Mouse (Mus musculus): ENCODE data around the gene Oaz3. TPM values are rescaled to one million over a fixed set of nuclear protein-coding genes. Genes with fewer than 3 reads are reported as not detected.

Gene Oaz3
- polyA plus RNA-seq, 1 experiment from 2014 or later: 0.41 TPM

- ATAC-seq (ENCODE audit: insufficient read depth, low FRiP score): no peak
- Histone ChIP-seq H3K9me3 (replicated peaks; ENCODE audit: control insufficient read depth, low read length) (no peaks in the 10 kb centered on the region), H3K27ac (ENCODE audit: low read length) (no peak within 1 kb of the TSS), H3K36me3 (ENCODE audit: control insufficient read depth, insufficient read depth, low read length) (no peaks in the 10 kb centered on the region), H3K9ac (ENCODE audit: low read length) (peak within 1 kb of the TSS; percentile 40), H3K27me3 (ENCODE audit: control insufficient read depth, insufficient read depth, low read length) (0 out of 2 replicates have a peak, but pooled peaks cover 8% of the 10 kb centered on the region), H3K4me3 (replicated peaks; ENCODE audit: low read length) (peak within 1 kb of the TSS; percentile 32), H3K4me2 (ENCODE audit: low read depth, low read length) (peak within 1 kb of the TSS; percentile 54), H3K4me1 (ENCODE audit: control insufficient read depth, insufficient read depth, low read length) (no peaks in the 10 kb centered on the region)
- 65% methylated on average over 6 of the region's 6 CpGs for WGBS
Measured at GRCm38 (mm10) chr3:94398217-94398616, 45.5 kb downstream of the Oaz3 start, which contains the start of gene Lingo4. Gene Lingo4 (plus strand): TSS chr3:94398517.

DNA sequence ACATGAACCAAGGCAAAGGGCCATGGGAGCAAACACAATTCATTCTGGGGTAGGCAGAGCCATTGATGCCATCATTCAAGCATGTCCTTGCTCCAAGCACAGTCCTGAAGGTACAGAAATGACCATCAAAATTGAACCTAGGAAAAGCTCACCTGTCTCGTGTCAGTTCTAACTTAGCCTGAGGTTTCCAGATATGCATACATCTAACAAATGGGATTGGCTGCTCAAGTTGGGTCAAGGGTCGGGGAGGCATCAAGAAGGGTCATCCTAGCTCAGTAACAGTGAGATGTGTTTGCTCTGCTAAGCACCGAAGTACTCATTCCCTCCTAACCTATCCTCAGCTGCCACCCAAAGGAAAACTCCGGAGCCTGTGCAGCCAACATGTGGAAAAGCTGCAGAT is 46.9 kb downstream of the Oaz3 start:
- 72% methylated on average over 4 of the region's 4 CpGs for WGBS
- no peak for ATAC-seq (ENCODE audit: insufficient read depth, low FRiP score)
- no peak overlapping the region for H3K4me3 ChIP-seq (replicated peaks; ENCODE audit: low read length)

DNA sequence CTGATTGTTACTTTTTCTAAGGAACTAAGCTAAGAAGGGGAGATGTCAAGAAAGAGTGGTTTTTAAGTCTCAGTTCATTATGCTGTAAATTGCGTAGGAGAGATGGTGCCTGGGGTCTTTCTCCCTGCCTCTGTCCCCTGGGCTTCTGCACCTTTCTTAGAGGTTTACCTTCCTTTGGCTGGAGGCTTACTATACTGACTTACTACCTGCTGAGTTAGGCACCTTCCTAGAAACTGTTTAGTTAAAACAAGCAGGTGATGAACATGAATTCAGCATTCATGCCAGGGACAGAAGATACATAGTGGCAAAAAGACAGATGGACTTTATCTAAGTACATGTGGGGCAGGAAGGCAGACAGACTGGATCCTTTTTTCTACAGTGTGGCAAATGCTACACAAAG is 47.4 kb downstream of the Oaz3 start:
- no peak for ATAC-seq (ENCODE audit: insufficient read depth, low FRiP score)
- H3K4me2 ChIP-seq (ENCODE audit: low read depth, low read length): no peak overlapping the region
- H3K27me3 ChIP-seq (ENCODE audit: control insufficient read depth, insufficient read depth, low read length): 0 out of 2 replicates have a peak, but pooled peaks cover 8% of the 10 kb centered on the region
- 79% methylated on average over 1 of the region's 1 CpGs for WGBS
- H3K9me3 ChIP-seq (replicated peaks; ENCODE audit: control insufficient read depth, low read length): no peaks in the 10 kb centered on the region
- no peak overlapping the region for H3K9ac ChIP-seq (ENCODE audit: low read length)
- H3K4me3 ChIP-seq (replicated peaks; ENCODE audit: low read length): no peak overlapping the region
- no peaks in the 10 kb centered on the region for H3K4me1 ChIP-seq (ENCODE audit: control insufficient read depth, insufficient read depth, low read length)
- H3K36me3 ChIP-seq (ENCODE audit: control insufficient read depth, insufficient read depth, low read length): no peaks in the 10 kb centered on the region
- H3K27ac ChIP-seq (ENCODE audit: low read length): no peak overlapping the region

More for the DNA sequence above, 46.9 kb downstream of the Oaz3 start:
- Histone ChIP-seq H3K4me2 (ENCODE audit: low read depth, low read length) (no peak overlapping the region), H3K9ac (ENCODE audit: low read length) (no peak overlapping the region), H3K27ac (ENCODE audit: low read length) (no peak overlapping the region), H3K4me1 (ENCODE audit: control insufficient read depth, insufficient read depth, low read length) (no peaks in the 10 kb centered on the region), H3K36me3 (ENCODE audit: control insufficient read depth, insufficient read depth, low read length) (no peaks in the 10 kb centered on the region), H3K9me3 (replicated peaks; ENCODE audit: control insufficient read depth, low read length) (no peaks in the 10 kb centered on the region), H3K27me3 (ENCODE audit: control insufficient read depth, insufficient read depth, low read length) (0 out of 2 replicates have a peak, but pooled peaks cover 8% of the 10 kb centered on the region)

GRCm38 (mm10) chr3:94393049-94393448 is 50.7 kb downstream of the Oaz3 start:
- H3K27ac ChIP-seq (ENCODE audit: low read length): no peak overlapping the region

GRCm38 (mm10) chr3:94392128-94392527 is 51.6 kb downstream of the Oaz3 start:
- Histone ChIP-seq H3K4me2 (ENCODE audit: low read depth, low read length) (no peak overlapping the region), H3K27me3 (ENCODE audit: control insufficient read depth, insufficient read depth, low read length) (no peaks in the 10 kb centered on the region), H3K9me3 (replicated peaks; ENCODE audit: control insufficient read depth, low read length) (no peaks in the 10 kb centered on the region), H3K4me3 (replicated peaks; ENCODE audit: low read length) (no peak overlapping the region), H3K4me1 (ENCODE audit: control insufficient read depth, insufficient read depth, low read length) (no peaks in the 10 kb centered on the region), H3K36me3 (ENCODE audit: control insufficient read depth, insufficient read depth, low read length) (no peaks in the 10 kb centered on the region), H3K27ac (ENCODE audit: low read length) (no peak overlapping the region), H3K9ac (ENCODE audit: low read length) (no peak overlapping the region)
- 77% methylated on average over 2 of the region's 2 CpGs for WGBS
- ATAC-seq (ENCODE audit: insufficient read depth, low FRiP score): no peak

More at GRCm38 (mm10) chr3:94393049-94393448, 50.7 kb downstream of the Oaz3 start:
- Histone ChIP-seq H3K27me3 (ENCODE audit: control insufficient read depth, insufficient read depth, low read length) (no peaks in the 10 kb centered on the region), H3K9ac (ENCODE audit: low read length) (no peak overlapping the region), H3K4me2 (ENCODE audit: low read depth, low read length) (no peak overlapping the region), H3K4me3 (replicated peaks; ENCODE audit: low read length) (no peak overlapping the region), H3K9me3 (replicated peaks; ENCODE audit: control insufficient read depth, low read length) (no peaks in the 10 kb centered on the region), H3K4me1 (ENCODE audit: control insufficient read depth, insufficient read depth, low read length) (no peaks in the 10 kb centered on the region), H3K36me3 (ENCODE audit: control insufficient read depth, insufficient read depth, low read length) (no peaks in the 10 kb centered on the region)
- WGBS: 57% methylated on average over 4 of the region's 4 CpGs
- ATAC-seq (ENCODE audit: insufficient read depth, low FRiP score): no peak

DNA sequence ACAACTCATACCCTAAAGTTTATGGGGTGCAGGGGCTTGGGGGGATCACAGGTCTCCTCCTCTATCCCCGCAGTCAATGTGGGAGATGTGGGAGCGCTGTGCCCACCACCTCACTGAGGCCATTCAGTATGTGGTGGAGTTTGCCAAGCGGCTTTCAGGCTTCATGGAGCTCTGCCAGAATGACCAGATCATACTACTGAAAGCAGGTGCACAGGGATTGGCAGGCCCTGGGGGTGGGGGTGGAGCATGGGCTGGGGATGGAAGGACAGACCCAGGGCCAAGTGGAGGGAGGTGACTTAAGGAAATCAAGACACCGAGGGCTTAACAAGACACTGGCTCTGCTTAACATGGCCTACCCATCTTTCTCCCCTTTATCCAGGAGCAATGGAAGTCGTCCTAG is 52.7 kb downstream of the Oaz3 start:
- H3K27me3 ChIP-seq (ENCODE audit: control insufficient read depth, insufficient read depth, low read length): no peaks in the 10 kb centered on the region
- no peak overlapping the region for H3K4me2 ChIP-seq (ENCODE audit: low read depth, low read length)
- no peaks in the 10 kb centered on the region for H3K36me3 ChIP-seq (ENCODE audit: control insufficient read depth, insufficient read depth, low read length)

DNA sequence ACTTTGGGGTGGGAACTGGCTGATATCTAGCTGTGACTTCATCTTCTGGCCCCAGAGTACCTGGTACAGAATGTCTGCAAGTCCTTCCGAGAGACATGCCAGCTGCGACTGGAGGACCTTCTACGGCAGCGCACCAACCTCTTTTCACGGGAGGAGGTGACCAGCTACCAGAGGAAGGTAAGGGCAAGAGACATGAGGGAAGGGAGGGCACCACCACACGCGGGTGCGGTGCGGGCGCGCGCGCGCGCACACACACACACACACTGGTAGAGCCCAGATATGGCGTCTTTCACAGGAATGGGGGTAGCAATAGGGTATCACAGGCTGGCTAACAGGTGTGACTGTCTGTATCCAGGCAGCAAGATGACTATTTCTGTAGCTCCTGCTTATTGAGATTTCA is 54.3 kb downstream of the Oaz3 start:
- no peaks in the 10 kb centered on the region for H3K27me3 ChIP-seq (ENCODE audit: control insufficient read depth, insufficient read depth, low read length)
- no peak overlapping the region for H3K9ac ChIP-seq (ENCODE audit: low read length)
- ATAC-seq (ENCODE audit: insufficient read depth, low FRiP score): no peak
- no peaks in the 10 kb centered on the region for H3K36me3 ChIP-seq (ENCODE audit: control insufficient read depth, insufficient read depth, low read length)
- no peaks in the 10 kb centered on the region for H3K4me1 ChIP-seq (ENCODE audit: control insufficient read depth, insufficient read depth, low read length)
- 93% methylated on average over 16 of the region's 16 CpGs for WGBS
- H3K27ac ChIP-seq (ENCODE audit: low read length): no peak overlapping the region
- H3K9me3 ChIP-seq (replicated peaks; ENCODE audit: control insufficient read depth, low read length): no peaks in the 10 kb centered on the region
- H3K4me3 ChIP-seq (replicated peaks; ENCODE audit: low read length): no peak overlapping the region
- no peak overlapping the region for H3K4me2 ChIP-seq (ENCODE audit: low read depth, low read length)

More for the DNA sequence above, 52.7 kb downstream of the Oaz3 start:
- Histone ChIP-seq H3K9ac (ENCODE audit: low read length) (no peak overlapping the region), H3K4me3 (replicated peaks; ENCODE audit: low read length) (no peak overlapping the region), H3K9me3 (replicated peaks; ENCODE audit: control insufficient read depth, low read length) (no peaks in the 10 kb centered on the region), H3K27ac (ENCODE audit: low read length) (no peak overlapping the region), H3K4me1 (ENCODE audit: control insufficient read depth, insufficient read depth, low read length) (no peaks in the 10 kb centered on the region)
- WGBS: 87% methylated on average over 5 of the region's 5 CpGs
- ATAC-seq (ENCODE audit: insufficient read depth, low FRiP score): no peak

DNA sequence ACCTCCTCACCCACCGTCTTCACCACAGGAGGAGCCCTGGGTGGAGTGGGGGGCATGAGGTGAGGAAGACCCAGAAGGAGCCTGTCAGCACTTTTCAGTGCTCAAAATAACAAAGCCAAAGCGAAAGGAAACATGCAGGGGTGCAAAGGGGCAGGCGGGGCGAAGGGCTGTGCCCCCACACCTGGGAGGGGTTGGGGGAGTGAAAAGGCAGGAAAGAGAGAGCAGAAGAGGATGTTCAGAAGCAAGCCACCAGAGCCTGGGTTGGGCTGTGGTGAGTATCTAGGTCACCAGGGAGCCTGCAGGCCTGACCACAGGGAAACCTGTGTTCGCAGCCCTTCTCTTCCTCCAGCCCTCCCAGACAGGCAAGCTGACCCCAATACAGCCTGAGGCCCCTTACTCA is 55.7 kb downstream of the Oaz3 start:
- no peaks in the 10 kb centered on the region for H3K27me3 ChIP-seq (ENCODE audit: control insufficient read depth, insufficient read depth, low read length)
- H3K9me3 ChIP-seq (replicated peaks; ENCODE audit: control insufficient read depth, low read length): no peaks in the 10 kb centered on the region
- H3K4me1 ChIP-seq (ENCODE audit: control insufficient read depth, insufficient read depth, low read length): no peaks in the 10 kb centered on the region
- 73% methylated on average over 5 of the region's 5 CpGs for WGBS
- no peak overlapping the region for H3K4me2 ChIP-seq (ENCODE audit: low read depth, low read length)
- H3K9ac ChIP-seq (ENCODE audit: low read length): no peak overlapping the region
- H3K27ac ChIP-seq (ENCODE audit: low read length): no peak overlapping the region
- H3K36me3 ChIP-seq (ENCODE audit: control insufficient read depth, insufficient read depth, low read length): no peaks in the 10 kb centered on the region
- ATAC-seq (ENCODE audit: insufficient read depth, low FRiP score): no peak
- H3K4me3 ChIP-seq (replicated peaks; ENCODE audit: low read length): no peak overlapping the region

DNA sequence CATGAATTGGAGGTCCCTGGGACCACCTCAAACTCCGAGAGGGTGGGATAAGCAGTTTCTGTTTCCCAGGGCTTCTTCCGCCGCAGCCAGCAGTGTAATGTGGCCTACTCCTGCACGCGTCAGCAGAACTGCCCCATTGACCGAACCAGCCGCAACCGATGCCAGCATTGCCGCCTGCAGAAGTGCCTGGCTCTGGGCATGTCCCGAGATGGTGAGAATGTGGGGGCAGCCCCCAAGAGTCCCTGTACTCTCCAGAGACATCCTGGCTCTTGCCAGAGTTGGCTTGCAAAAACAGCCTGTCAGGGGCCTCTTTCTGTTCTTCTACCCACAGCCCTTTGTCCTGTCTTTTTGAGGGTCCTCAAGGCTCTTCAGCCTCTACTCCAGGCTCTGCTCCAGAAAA is 56.3 kb downstream of the Oaz3 start:
- no peak overlapping the region for H3K4me2 ChIP-seq (ENCODE audit: low read depth, low read length)
- no peaks in the 10 kb centered on the region for H3K27me3 ChIP-seq (ENCODE audit: control insufficient read depth, insufficient read depth, low read length)
- WGBS: 92% methylated on average over 10 of the region's 10 CpGs
- H3K9ac ChIP-seq (ENCODE audit: low read length): no peak overlapping the region
- H3K36me3 ChIP-seq (ENCODE audit: control insufficient read depth, insufficient read depth, low read length): no peaks in the 10 kb centered on the region
- H3K4me3 ChIP-seq (replicated peaks; ENCODE audit: low read length): no peak overlapping the region
- no peaks in the 10 kb centered on the region for H3K4me1 ChIP-seq (ENCODE audit: control insufficient read depth, insufficient read depth, low read length)
- ATAC-seq (ENCODE audit: insufficient read depth, low FRiP score): no peak
- no peaks in the 10 kb centered on the region for H3K9me3 ChIP-seq (replicated peaks; ENCODE audit: control insufficient read depth, low read length)
- no peak overlapping the region for H3K27ac ChIP-seq (ENCODE audit: low read length)

- 55% methylated on average over 4 of the region's 4 CpGs for WGBS
- no peaks in the 10 kb centered on the region for H3K27me3 ChIP-seq (ENCODE audit: control insufficient read depth, insufficient read depth, low read length)
- no peak overlapping the region for H3K4me3 ChIP-seq (replicated peaks; ENCODE audit: low read length)
- no peak for ATAC-seq (ENCODE audit: insufficient read depth, low FRiP score)
- no peaks in the 10 kb centered on the region for H3K36me3 ChIP-seq (ENCODE audit: control insufficient read depth, insufficient read depth, low read length)
- no peak overlapping the region for H3K9ac ChIP-seq (ENCODE audit: low read length)
- no peak overlapping the region for H3K27ac ChIP-seq (ENCODE audit: low read length)
- H3K4me1 ChIP-seq (ENCODE audit: control insufficient read depth, insufficient read depth, low read length): no peaks in the 10 kb centered on the region
- no peak overlapping the region for H3K4me2 ChIP-seq (ENCODE audit: low read depth, low read length)
- no peaks in the 10 kb centered on the region for H3K9me3 ChIP-seq (replicated peaks; ENCODE audit: control insufficient read depth, low read length)
Measured at GRCm38 (mm10) chr3:94386671-94387070, 57.0 kb downstream of the Oaz3 start.
